In the genomic region with DNA sequence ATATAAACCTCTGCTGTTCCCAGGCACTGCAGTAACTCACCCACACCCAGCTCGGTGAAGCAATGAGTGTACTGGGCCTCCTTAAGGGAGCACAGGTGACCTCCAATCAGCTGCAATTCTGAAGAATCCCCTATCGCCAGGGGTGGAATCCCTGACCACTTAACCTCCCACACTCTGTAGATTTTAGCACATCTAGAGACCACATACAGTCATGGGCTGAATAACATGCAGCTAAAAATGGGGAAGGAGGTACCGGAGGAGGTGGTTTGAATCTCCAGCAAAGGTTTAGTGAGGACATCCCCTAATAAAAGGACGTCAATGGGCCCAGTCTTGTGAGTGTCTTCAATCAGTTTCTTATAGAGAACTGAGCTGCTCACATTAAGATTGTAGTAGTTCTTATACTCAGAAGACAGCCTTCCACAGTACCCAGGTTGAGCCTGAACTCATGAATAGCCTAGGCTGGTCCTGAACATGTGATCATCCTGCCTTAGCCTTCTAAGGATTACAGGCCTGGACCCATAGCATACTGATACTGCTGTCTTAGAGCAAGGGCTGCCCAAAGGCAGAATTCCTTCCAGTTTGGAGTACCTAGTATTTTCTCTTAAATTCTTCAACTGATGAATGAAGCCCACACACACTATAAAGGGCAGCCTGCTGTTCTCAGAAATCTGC, we compare ENCODE assay signal across 1 mouse cellular context.
TF ChIP-seq lines count a peak whose summit lies in the region.

No protein-coding gene starts in this region.

TF ChIP-seq in CH12.LX, 34 proteins besides CTCF, POLR2A, EP300 and RAD21 (continued from another document):
- TF ChIP-seq SIN3A (IDR thresholded peaks at IDR 0.05; ENCODE audit: low read length) (peak; percentile 93), CHD1 (IDR thresholded peaks at IDR 0.05; ENCODE audit: low read depth, low read length) (peak; percentile 68; the same call in 1 of the 2 replicates), POLR2AphosphoS2 (IDR thresholded peaks at IDR 0.05; ENCODE audit: low read depth, low read length) (peak; percentile 74; the same call in 1 of the 2 replicates), MYC (IDR thresholded peaks at IDR 0.05; ENCODE audit: low read depth, low read length) (peak; percentile 58; the same call in 1 of the 2 replicates), SMC3 (IDR thresholded peaks at IDR 0.05; ENCODE audit: low read depth, low read length) (peak; percentile 3; the same call in 1 of the 2 replicates), USF1 (IDR thresholded peaks at IDR 0.05; ENCODE audit: low read depth, low read length) (no peak), NELFE (IDR thresholded peaks at IDR 0.05; ENCODE audit: low read depth, low read length) (peak; percentile 16; the same call in 1 of the 2 replicates), CHD2 (IDR thresholded peaks at IDR 0.05; ENCODE audit: low read length) (peak; percentile 70), TCF12 (IDR thresholded peaks at IDR 0.05; ENCODE audit: low read depth, low read length) (peak; percentile 91)
TF ChIP-seq in CH12.LX: peak in this region for 19.
